Mouse (Mus musculus): Measurements from ENCODE around the gene Flywch2.
"Not testable (repeated sequence)": the region's sequence is repeated elsewhere in the genome, so short reads cannot be mapped to it uniquely, and the experiment has no call there.

Flywch2 gene

DNA sequence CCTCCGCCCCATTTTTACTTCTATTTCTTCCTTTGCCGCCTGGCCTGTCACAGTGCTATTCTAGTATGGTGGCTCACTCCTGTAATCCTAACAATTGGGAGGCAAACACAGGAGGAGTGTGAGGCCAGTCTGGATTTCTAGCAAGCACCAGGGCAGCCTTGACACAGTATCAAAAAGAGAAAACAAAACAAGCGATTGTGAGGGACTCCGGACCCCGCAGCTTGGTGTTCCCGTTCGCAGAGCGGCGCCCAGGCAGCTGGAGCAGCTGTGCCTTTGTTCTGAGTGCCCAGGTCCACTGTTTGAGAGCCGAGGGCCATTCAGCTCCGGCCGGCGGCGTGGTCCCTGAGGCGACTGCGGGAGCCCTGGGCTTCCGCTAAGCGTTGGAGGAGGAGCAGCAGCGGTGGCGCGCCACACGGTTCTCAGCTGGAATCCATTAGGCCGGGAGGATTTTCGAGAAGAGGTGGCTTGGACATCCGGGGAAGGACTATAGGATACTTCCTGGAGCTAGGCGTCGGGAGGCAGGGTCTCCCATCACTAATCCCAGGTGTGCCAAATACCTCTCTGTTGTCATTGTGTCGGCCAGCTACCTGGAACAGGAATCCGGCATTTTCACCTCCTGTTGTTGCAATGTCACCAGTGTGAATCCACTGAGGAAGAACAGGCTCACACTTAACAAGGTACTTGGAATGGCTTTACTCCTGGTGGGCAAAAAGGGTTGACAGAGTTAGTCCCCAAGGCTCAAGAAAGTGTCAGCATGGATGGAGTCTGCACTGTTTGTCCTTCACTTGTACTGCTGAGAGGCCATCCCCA, 4.6 kb upstream of the Flywch2 start, which contains the start of gene Srrm2:
Gene Srrm2 (plus strand): TSS at position 264 of the 810 bp plus-strand sequence.
- DNase-seq (ENCODE audit: low spot score), result no peak

DNA sequence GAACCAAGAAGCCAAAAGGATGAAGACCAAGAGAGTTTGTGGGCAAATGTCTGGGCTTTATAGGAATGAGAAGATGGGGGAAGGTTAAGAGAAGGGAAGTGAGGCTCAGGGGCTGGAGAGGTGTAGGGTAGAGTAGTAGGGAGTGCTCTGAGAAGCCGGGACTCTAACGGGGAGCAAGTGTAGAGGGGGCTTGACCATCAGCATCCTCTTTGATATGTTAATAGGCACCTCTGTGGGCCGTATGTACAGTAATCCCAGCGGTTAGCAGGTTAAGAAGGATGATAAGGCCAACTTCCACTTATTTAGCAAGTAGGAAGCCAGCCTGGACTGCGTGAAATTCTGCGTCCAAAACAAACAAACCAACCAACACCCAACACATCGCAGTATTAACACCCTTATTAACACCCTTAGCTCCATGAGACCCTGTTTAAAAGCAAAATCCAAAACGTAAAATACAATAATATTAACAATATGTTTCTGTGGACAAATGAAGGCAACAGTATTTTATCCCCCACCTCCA, 3.9 kb upstream of the Flywch2 start:
- no peak for DNase-seq (ENCODE audit: low spot score)

DNA sequence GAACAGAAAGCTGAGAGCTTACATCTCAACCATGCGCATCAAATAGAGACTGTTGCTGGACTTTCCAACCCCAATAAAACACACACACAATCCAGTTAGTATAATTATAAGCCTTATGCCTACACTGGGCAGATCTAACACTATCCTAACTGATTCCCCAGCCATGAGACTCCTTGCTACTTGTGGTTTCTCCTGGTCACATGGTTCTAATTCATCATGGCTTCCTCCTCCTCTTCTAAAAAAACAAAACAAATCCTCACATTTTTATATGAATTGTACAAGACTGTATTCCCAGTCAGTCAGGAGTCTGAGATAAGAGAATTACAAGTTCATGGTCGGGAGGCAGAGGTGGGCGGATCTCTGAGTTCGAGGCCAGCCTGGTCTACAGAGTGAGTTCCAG, 3.1 kb upstream of the Flywch2 start:
- no peak for DNase-seq (ENCODE audit: low spot score)

DNA sequence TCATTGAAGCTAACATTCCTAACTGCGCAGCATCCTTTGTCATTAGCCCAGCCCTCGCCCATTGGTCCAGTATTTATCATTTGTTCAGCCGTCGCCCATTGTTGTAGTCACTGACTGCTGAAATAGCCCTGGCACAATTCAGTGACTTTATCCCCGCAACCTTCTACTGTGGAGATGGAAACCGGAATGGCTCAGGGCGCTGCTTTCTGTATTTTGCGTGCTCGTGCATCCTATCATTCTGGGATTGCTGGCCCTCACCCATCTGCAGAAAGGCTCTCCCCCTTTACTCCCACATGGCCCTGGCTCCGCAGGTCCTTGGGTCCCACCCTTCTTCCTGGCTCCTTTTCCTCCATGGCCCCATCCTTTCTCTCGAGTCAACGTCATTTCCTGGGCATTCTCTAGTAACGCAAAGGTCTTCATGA, 640 bp upstream of the Flywch2 start:
- DNase-seq (ENCODE audit: low spot score), result no peak

DNA sequence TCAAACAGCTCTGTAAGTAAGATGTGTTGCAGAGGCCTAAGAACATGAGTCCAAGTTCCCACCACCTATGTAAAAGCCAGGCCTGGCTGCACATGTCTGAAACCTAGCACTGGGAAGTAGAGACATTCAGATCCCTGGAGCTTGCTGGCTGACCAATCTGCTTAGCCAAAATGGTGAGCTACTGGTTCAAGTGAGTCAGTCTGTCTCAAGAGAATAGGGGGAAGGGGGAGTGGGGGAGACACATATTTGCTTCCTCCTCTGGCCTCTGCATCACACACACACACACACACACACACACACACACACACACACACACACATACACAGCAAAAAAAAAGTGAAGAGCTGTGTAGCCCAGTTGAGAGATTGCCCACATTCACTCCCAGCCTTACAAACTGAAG, 2.5 kb downstream of the Flywch2 start:
- DNase-seq (ENCODE audit: low spot score), result no peak

DNA sequence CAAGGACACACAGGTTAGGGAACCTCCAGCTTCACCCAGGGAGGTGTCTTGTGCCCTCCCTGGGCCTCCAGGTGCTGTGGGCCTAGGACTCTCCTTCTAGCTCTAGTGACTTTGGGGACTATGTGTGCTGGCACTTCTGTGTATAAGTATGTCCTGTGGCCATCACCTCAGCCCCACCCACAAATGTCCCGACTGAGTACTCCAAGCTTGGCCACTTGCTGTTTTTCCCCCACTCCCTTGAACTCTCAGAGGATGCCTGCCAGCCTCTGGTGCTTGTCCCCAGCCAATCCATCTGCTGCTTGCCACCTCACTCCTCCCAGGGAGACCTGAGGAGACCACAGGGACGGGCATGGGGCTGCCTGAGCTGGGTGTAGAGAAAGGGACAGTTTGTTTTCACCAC, 7.4 kb downstream of the Flywch2 start:
- no peak for DNase-seq (ENCODE audit: low spot score)

DNA sequence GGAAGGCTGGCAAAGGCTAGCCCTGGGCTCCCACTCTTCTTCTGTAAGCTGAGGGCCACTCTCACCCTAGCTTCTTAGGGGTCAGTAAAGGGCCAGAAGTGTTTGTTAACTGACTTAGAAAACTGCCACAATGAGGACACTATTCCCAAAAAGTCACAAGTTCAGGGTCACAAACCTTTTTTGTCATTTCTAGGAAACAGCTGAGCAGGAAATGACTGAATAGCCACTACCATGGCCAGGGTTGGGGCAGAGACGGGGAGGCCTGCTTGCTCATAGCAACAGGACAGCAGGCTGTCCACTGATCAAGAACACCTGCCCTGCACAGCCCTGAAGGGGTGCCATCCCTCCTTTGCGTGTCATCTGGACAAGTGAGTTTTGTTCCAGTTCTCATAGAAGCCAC, 8.7 kb downstream of the Flywch2 start:
- DNase-seq (ENCODE audit: low spot score), result no peak

DNA sequence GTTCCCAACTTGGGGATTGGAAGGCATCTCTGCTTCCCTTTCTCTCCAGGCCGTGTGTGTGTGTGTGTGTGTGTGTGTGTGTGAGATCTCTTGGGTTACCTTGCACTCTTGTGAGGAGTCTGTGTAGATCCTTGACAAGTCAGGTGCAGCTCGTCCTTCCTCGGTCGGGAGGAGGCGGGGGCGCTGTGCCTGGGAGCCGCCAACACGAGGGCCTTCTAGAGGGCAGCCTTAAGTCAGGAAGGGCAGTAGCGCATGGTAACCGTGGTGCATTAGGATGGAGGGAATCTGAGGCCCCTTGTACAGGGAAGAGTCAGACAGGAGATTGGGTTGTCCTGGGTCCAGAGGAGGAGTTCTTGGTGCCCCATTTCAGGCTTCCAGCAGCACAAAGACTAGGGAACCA, 9.7 kb downstream of the Flywch2 start:
- no peak for DNase-seq (ENCODE audit: low spot score)

DNA sequence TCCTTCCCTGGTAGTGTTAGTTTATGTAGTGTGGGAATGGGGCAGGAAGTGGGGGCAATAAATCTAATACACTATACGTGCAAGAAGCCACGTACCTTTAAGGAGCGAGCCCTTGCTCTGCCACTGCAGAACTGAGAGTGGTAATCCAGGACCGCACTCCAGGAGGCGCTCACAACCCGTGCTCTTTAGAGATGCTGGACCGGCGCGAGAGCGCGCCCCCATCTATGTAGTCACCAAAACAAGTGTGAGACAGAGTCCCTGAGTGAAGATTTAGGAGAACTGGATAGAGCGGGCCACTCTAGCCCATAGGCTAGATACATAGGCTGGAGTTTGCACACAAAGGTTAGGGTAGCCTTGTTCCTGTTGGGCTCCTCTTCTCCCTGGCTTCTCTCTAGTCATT, 11.8 kb downstream of the Flywch2 start:
- DNase-seq (ENCODE audit: low spot score), result peak; percentile 52

DNA sequence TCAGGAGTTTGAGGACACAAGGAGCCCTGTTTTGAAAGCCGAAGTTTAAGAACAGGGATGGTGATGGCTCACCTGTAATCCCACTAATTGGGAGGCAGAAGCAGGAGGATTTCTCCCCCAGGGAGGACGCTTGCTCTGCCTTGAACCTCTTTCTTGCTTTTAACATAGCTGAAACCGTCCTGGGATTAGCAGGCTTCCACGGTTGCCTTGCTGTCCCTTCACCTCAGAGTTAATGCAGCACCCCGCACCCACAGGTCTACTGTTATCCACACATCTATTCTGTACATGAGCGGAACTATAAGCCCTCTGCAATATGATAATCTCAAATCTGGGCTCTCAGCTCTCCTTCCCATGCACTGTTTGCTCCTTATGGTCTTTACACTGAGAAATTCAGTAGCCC, 12.2 kb downstream of the Flywch2 start:
- no peak for DNase-seq (ENCODE audit: low spot score)

DNA sequence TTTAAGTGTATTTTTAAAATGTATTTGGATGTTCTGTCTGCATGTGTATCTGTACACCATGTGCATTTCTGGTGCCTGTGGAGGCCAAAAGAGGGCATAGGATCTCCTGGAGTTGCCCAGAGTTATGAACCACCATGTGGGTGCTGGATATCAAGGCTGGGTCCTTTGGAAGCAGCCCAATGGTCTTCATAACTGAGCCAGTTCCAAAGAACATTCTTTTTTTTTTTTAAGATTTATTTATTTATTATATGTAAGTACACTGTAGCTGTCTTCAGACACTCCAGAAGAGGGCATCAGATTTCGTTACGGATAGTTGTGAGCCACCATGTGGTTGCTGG, 13.7 kb downstream of the Flywch2 start:
- DNase-seq (ENCODE audit: low spot score), result not testable (repeated sequence)

DNA sequence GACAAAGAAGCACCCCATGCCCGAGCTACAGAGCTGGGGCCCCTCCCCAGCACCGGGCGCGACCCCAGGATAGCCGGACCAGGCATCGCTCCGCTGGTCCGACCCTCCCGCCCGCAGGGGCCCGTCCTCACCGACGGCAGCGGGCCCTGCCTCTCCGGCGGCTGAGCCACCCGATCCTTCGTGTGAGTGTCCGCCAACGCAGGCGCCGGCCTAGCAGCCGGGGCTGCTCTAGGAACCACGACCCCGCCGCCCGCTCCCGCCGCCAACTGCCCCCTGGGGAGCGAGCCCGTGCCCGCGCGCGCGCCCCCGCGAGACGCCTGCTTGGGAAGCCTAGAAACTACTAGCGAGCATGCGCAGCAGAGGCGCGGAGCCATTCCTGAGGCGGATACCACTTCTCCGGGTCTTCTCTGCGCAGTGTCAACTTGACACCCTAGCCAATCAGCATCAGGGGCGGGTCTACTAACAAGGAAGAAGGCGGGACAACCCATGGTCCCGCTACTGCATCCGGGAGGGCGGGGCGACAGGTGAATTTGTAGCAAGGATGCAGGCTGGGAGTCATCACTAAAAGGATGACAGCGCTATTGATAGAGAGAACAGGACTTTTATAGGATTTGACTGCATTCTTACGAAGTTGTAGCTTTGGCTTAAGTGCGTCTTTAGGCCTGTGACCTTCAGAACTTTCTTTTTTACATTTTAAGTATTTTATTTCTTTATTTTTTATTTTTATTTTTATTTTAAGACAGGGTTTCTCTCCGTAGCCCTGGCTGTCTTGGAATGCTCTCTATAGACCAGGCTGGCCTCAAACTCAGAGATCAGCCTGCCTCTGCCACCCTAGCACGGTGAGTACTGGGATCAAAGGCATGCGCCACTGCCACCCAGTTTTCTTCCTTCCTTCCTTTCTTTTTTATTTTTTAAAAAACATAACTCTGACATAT, 14.3 kb downstream of the Flywch2 start, which contains the start of gene Flywch1:
Gene Flywch1 (minus strand): TSS at position 319 of the 935 bp plus-strand sequence.
- DNase-seq (ENCODE audit: low spot score), result peak; percentile 99

DNA sequence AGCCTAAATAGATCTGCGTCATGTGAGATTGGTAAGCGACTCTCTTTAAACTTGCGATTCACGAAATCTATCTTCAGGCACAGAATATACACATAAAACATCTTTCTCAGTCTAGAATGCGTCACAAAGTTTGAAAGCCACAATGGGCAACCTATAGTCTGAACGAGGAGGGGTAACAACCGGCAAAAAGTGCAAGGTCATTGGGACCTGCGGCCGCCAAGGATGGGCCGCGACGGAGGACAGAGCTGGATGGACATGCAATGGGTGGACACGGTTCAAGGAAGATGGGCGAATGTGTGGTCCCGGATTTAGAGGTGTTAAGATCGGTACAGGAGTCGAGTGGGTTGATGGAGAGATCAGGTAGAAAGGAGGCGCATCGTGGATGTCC, 15.0 kb downstream of the Flywch2 start:
- DNase-seq (ENCODE audit: low spot score), result no peak

DNA sequence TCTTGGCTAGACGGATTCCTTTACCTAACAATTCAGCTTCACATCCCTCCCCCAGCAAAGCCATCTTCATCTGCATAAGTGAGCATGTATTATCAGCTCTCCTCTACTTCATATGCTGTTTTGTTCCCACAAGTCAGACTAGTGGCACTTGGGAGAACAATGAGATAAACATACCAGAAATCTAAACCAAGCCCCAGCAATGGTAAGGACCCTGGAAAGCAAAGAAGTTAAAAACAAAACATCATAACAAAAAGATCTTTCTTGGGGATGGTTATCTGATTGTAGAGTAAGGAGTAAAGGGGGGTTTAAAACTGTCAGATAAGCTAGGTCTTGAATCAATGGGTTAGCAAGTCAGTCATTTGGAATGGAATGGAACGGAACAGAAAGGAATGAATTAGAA, 15.4 kb downstream of the Flywch2 start:
- DNase-seq (ENCODE audit: low spot score), result no peak

DNA sequence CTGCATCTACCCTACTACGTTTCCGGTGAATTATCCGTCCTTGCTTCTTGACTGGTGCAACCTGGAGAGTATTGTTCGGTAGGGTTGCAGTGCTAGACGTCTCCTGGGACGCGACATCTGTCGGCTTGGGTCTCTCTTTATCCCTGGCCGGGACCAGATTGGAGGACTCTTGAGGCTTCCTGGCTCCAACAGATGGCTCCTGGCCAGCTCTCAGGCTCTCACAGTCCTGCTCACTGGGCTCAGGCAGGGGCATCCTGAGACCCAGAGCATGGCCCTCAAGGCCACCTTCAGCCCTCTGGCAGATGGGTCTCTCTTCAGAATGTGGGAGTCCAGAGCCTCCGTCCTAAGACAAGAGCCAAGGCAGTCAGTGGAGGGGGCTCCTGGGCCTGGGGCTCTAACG, 22.9 kb downstream of the Flywch2 start:
- no peak for DNase-seq (ENCODE audit: low spot score)

DNA sequence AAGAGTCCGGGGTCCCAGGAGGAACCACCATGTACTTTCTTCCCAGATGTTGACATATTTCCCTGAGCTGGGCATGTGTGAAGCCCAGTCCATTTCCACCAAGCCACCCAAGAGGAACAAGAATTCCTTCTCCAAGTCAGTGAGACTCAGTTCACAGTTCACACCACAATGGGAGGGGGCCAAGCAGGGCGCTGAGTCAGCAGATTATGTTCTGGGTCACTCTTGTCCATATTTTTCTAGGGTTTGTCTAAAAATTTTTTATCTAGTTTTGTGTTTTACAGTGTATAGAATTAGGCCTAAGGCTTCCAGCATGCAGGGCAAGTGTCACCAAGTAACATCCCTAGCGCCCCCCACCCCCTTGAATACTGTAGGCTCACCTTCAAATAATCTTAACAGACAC, 24.7 kb downstream of the Flywch2 start:
- DNase-seq (ENCODE audit: low spot score), result no peak

DNA sequence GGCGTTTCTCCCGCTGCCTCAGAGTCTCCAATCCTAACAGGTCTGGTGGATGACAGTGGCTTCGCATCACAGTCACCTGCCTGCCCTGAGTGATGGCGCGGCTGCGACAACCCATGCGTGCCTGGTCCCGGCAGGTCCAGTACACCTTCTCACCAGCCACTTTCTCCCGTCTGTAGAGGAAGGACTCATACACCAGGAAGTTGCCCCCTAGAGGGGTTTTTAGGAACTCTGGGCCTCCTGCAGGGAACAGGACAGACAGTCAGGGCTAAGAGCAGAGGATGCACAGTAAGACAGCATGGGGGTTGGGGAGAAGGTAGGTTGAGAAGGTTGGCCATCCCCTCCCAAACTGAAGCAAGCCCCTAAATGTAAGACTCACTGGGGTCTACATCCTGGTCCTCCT, 25.6 kb downstream of the Flywch2 start:
- no peak for DNase-seq (ENCODE audit: low spot score)

DNA sequence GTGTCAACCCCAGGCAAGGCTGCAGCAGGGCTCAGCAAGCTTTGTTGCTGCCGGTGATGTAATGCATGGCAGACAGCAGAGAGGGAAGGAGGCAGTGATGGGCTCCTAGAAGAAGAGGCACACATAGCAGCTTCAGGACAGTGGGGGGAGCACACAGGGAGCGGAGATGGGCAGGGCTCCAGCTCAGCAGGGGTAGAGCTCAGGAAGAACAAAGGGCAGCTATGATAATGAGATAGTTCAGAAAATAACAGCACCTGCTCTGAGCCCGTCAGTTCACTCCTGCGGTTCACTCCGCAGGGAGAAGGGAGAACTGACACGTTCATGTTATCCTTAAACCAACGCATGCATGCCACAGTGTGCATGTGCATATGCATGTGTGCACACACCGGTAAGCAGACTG, 27.1 kb downstream of the Flywch2 start:
- no peak for DNase-seq (ENCODE audit: low spot score)

DNA sequence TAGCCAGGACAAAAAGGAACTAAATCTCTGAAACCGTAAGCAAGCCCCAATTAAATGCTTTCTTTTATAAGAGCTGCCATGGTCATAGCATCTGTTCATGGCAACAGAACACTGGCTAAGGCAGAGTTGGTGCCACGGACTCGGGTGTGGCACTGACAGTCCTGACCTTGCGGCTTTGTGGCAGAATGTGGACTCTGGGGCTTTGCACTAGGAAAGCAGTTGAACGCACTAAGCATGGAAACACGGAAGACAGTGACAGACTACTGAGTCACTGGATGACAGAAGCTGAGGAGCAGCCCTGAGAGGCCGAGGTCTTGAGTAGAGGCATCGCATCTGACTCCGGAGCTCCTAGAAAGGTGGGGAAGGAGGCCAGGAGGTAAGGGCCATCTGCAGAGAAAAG, 28.3 kb downstream of the Flywch2 start:
- no peak for DNase-seq (ENCODE audit: low spot score)

DNA sequence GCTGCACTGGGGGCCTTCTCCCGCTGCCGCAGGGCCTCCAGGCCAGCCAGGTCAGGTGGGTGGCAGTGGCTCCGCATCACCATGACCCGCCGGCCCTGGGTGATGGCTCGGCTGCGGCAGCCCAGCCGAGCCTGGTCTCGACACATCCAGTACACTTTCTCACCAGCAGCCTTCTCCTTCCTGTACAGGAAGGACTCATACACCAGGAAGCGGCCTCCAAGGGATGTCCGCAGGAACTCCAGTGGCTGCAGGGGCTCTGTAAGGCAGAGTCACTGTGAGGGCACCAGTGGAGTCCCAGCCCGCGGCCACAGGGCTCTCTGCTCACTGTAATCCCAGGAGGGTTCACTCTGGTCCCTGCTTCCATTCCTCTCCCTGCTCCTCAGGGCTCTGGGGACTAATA, 30.2 kb downstream of the Flywch2 start:
- no peak for DNase-seq (ENCODE audit: low spot score)

DNA sequence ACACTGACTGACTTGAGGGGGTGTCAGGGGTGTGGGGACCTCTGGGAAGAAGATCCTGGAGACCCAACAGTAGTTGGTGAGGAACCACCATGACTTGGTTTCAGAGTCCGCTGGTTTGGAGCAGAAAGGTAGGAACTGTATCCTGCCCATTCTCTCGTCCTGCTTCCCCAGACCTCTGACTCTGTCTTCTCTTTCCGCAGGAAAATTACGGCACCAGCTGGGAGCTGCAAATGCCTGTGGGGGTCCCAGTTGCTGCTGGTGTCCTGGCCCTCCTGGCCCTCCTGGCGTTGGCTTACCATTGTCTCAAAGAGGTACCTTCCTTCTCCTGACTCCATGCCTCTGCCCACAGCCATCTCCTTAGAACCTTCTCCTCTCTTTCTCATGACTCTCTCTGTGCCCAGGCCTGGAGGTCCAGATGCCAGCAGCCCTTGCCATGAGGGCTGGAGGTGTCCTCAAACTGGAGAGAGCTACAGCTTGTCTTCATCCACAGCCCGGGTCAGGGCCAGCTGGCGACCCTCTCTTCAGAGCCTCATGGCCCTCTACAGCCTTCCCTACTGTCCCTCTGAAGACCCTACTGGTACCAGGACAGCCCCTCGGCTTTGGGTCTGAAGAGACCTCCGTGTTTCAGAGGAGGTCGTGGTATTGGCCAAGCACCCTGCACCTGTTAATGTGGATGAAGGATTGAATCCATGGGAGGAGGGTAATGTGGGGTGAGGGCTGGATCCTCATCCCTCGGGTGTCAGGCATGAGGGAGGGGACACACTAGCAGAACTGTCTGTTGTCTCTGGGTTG, 36.3 kb downstream of the Flywch2 start:
- DNase-seq (ENCODE audit: low spot score), result no peak

All from layer of hippocampus, adult 9-10 months (tissue).